Mouse (Mus musculus): ENCODE results near the gene Avil.
A peak's percentile ranks its signal among the peaks of the same experiment; 100 is the strongest.

GRCm38 (mm10) chr10:127058161-127058560, 57.7 kb downstream of the Avil start:
- TF ChIP-seq POLR2A (IDR thresholded peaks at IDR 0.05; ENCODE audit: low read depth, low read length) (no peak), CTCF (IDR thresholded peaks at IDR 0.05; ENCODE audit: extremely low read depth, insufficient read depth, insufficient read length, insufficient replicate concordance) (peak; percentile 99)
